Mouse (Mus musculus) embryonic facial prominence, embryonic 15.5 days (tissue): ENCODE measurements around the gene Vtcn1. TPM values are rescaled to one million over a fixed set of nuclear protein-coding genes. Genes with fewer than 3 reads are reported as not detected.

Experiments
- ATAC-seq: fragments of 200-750 bp; cut with Nextera tagmentation; 2 replicates; pipeline ENCODE4 v1.8.0; 2017; ENCODE audit warnings: low read depth, moderate TSS enrichment; ENCODE audit not compliant: insufficient number of reproducible peaks, low FRiP score, low TSS enrichment
- H3K27ac ChIP-seq: fragments of 300-500 bp; sonication (generic); replicated peaks from 2 replicates; pipeline ENCODE4 v1.5.1; 2015; ENCODE audit warnings: mild to moderate bottlenecking, inconsistent platforms
- H3K27me3 ChIP-seq: fragments of 300-500 bp; sonication (generic); 2 replicates; pipeline ENCODE4 v1.6.1; 2015; ENCODE audit warnings: inconsistent platforms
- H3K36me3 ChIP-seq: fragments of 300-500 bp; sonication (generic); 2 replicates; pipeline ENCODE4 v1.6.1; 2015; ENCODE audit warnings: mild to moderate bottlenecking, inconsistent platforms
- H3K4me1 ChIP-seq: fragments of 300-500 bp; sonication (generic); 2 replicates; pipeline ENCODE4 v1.6.1; 2015; ENCODE audit warnings: inconsistent platforms
- H3K4me2 ChIP-seq: fragments of 300-500 bp; sonication (generic); replicated peaks from 2 replicates; pipeline ENCODE4 v1.6.1; 2015; ENCODE audit warnings: mild to moderate bottlenecking, inconsistent platforms
- H3K4me3 ChIP-seq: fragments of 300-500 bp; sonication (generic); replicated peaks from 2 replicates; pipeline ENCODE4 v1.5.1; 2015; ENCODE audit warnings: mild to moderate bottlenecking, inconsistent platforms
- H3K9ac ChIP-seq: fragments of 300-500 bp; sonication (generic); 2 replicates; pipeline ENCODE4 v1.6.1; 2015; ENCODE audit warnings: inconsistent platforms
- H3K9me3 ChIP-seq: fragments of 300-500 bp; sonication (generic); replicated peaks from 2 replicates; pipeline ENCODE4 v1.6.1; 2016; ENCODE audit warnings: inconsistent platforms
- WGBS: fragments of 180-500 bp; shearing (Covaris S2); methylation state at CpG from one replicate; pipeline ENCODE4 v1.1.7; 2015; 5-methylcytosine and 5-hydroxymethylcytosine counted together
- polyA plus RNA-seq: library from polyadenylated mRNA; unstranded; fragments of >200 nt; fragmentation: Nextera tagmentation; extraction: Ambion mirVana; gene quantifications from 2 replicates; pipeline ENCODE4 v1.2.1, GENCODE M21; 2015

Vtcn1 gene
- polyA plus RNA-seq, 1 experiment from 2014 or later: 0.80 TPM

DNA sequence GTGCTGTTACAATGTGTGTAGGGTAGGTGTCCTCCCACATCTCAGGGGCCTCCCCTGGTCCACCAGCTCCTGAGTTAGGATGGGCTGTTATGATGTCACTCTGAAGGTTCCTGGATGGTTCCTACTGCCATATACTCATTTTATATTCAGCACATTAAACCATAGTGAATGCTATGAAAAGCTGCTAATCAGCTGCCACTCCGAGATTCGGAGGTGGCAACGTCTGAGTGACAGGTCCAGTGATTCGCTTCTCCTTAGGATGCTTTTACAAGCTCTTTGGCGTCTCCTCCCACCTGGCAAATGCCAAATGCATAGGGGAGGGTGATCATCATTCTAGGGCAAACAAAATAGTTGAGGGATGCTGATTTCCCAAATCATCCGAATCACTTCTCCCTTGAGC, 70.2 kb downstream of the Vtcn1 start:
- Histone ChIP-seq H3K9me3 (no peaks in the 10 kb centered on the region), H3K4me1 (no peaks in the 10 kb centered on the region), H3K27me3 (no peaks in the 10 kb centered on the region), H3K9ac (no peak overlapping the region), H3K4me3 (no peak overlapping the region), H3K36me3 (no peaks in the 10 kb centered on the region), H3K4me2 (no peak overlapping the region), H3K27ac (no peak overlapping the region)
- ATAC-seq: no peak
- 85% methylated on average over 6 of the region's 6 CpGs for WGBS

DNA sequence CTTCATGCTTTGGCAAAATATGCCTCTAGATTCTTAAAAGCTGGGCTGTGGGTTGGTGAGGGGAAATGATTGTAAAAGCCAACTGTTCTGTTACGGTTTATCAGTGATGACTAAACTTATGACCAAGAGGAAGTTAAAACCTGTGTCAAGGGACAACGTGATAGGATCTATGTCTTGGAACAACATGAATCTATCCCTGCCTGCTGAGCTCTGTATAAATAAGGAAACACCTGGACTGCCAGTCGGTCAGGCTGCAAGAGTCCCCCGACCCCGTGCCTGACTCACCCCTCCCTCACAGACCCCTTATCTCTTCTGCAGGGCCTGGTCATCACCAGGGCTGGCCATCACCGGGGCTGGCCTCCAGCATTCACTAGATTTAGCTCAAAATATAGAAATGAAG, 80.9 kb downstream of the Vtcn1 start:
- no peak overlapping the region for H3K4me2 ChIP-seq
- WGBS: 69% methylated on average over 6 of the region's 6 CpGs

DNA sequence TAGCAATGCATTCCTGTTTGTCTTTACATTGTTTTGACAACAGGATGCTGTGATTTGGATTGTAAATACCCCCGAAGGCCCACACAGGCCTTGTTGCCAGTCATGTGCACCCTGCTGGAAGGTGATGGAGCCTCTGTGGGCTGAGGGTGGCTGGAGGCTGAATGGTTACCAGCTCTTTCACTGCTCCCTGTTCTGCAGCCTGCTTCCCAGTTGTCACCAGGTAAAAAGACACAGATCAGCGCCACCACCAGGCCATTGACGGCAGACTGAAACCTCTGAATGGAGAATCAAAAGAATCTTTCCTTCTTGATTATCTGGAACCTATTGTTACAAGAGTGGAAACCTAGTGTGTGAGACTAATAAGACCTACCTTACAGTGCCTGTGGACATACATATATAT, 81.7 kb downstream of the Vtcn1 start:
- no peak overlapping the region for H3K27ac ChIP-seq
- peaks cover 6% of the 10 kb centered on the region for H3K4me1 ChIP-seq
- H3K4me2 ChIP-seq: no peak overlapping the region
- no peak for ATAC-seq
- H3K9ac ChIP-seq: no peak overlapping the region
- no peaks in the 10 kb centered on the region for H3K9me3 ChIP-seq
- H3K36me3 ChIP-seq: no peaks in the 10 kb centered on the region
- no peak overlapping the region for H3K4me3 ChIP-seq
- H3K27me3 ChIP-seq: no peaks in the 10 kb centered on the region
- WGBS: 36% methylated on average over 3 of the region's 3 CpGs

More for the DNA sequence above, 80.9 kb downstream of the Vtcn1 start:
- H3K36me3 ChIP-seq: no peaks in the 10 kb centered on the region
- no peak overlapping the region for H3K4me3 ChIP-seq
- H3K9me3 ChIP-seq: no peaks in the 10 kb centered on the region
- ATAC-seq: no peak
- peaks cover 6% of the 10 kb centered on the region for H3K4me1 ChIP-seq
- no peak overlapping the region for H3K9ac ChIP-seq
- H3K27ac ChIP-seq: no peak overlapping the region
- no peaks in the 10 kb centered on the region for H3K27me3 ChIP-seq

DNA sequence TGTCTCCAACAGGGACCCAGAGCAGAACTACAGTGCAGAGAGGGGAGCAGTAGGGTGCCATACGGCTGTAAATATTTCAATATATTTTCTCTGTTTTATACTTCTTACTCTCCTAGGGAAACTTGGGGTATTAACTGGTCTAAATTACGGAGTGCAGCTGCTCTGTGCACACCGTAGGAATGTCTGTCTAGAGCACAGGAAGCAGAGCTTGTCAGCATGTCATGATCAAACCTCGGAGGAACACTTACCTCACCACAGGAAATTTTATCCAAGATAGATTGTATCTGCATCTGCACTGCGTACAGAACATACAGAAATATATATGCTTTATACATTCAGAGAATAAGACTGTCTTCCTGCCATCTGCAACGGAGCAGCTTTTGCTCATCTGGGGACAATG, 83.3 kb downstream of the Vtcn1 start:
- H3K9me3 ChIP-seq: no peaks in the 10 kb centered on the region
- peaks cover 6% of the 10 kb centered on the region for H3K4me1 ChIP-seq
- no peak overlapping the region for H3K27ac ChIP-seq
- H3K4me3 ChIP-seq: no peak overlapping the region
- no peak overlapping the region for H3K9ac ChIP-seq
- peak; percentile 37; the same call in 1 of the 2 replicates for ATAC-seq
- no peaks in the 10 kb centered on the region for H3K36me3 ChIP-seq
- WGBS: 25% methylated on average over 6 of the region's 6 CpGs
- no peak overlapping the region for H3K4me2 ChIP-seq
- H3K27me3 ChIP-seq: no peaks in the 10 kb centered on the region

DNA sequence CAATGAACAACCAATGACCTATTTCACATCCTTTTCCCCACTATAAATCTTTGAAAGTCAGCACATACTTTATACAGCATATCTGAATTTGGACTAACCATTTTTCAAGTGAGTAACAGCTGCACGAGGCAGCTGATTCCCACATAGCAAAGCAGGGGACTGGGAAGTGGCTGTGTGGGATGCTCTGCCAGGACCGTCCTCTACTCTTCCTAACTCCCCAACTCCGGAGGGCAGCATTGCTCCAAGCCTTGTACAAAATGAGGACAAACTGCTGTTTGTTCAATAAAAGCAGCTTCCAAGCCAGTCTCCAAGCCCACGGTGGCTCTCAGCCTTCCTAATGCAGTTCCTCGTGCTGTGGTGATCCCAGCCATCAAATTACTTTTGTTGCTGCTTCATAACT, 85.4 kb downstream of the Vtcn1 start:
- H3K27me3 ChIP-seq: no peaks in the 10 kb centered on the region
- peaks cover 6% of the 10 kb centered on the region for H3K4me1 ChIP-seq
- WGBS: 40% methylated on average over 5 of the region's 5 CpGs
- no peak overlapping the region for H3K4me3 ChIP-seq
- no peak overlapping the region for H3K9ac ChIP-seq
- no peaks in the 10 kb centered on the region for H3K9me3 ChIP-seq
- no peak overlapping the region for H3K4me2 ChIP-seq
- no peak overlapping the region for H3K27ac ChIP-seq
- H3K36me3 ChIP-seq: no peaks in the 10 kb centered on the region
- ATAC-seq: no peak

DNA sequence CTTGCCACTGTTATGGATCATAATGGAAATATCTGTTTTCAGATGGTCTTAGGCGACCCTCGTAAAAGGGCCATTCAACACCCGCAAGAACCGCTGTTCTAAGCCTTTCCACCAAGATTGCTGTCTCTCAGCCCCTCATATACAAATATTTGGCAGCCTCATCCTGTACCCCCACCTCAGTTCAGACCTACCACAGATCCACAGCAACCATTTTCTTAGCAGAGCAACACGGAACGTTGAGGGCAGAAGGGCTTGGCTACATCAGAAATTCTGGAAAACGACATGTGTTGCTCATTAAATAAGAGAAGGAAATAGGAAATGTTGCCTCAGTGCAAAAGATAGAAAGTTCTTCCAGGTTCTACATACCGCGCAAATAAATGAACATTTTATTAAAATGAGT, 85.8 kb downstream of the Vtcn1 start:
- Histone ChIP-seq H3K27me3 (no peaks in the 10 kb centered on the region), H3K27ac (no peak overlapping the region), H3K9me3 (no peaks in the 10 kb centered on the region), H3K4me3 (no peak overlapping the region), H3K36me3 (no peaks in the 10 kb centered on the region), H3K4me1 (peaks cover 6% of the 10 kb centered on the region), H3K9ac (no peak overlapping the region), H3K4me2 (no peak overlapping the region)
- ATAC-seq: no peak
- 55% methylated on average over 9 of the region's 9 CpGs for WGBS

DNA sequence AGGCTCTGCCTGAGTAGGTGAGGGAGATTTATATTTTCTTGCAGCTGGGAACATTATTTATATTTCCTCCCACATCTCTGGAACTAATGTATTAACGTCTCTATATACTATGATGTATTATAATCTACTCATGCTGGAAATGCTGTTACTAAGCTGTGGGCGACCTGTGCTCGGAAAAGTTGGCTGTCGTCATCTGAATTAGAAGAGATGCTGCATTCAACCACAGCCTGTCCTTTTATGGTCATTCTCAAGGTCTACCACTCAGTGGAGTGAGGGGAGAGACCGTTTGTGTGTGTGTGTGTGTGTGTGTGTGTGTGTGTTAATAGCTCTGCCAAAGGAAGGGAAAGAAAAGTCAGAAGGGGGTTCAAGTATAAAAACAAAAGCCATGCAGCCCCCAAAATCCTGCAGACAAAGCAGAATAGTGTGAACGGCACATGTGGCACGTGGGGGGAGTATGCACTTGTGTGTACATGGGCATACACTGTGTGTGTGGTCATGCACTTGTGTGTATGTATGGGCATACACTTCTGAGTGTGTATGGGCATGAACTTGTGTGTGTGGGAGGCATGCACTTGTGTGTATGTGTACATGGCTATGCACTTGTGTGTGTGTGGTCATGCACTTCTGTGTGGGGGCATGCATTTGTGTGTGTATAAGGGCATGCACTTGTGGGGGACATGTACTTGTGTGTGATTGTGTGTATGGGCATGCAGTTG, 86.4 kb downstream of the Vtcn1 start:
- no peaks in the 10 kb centered on the region for H3K27me3 ChIP-seq
- no peak overlapping the region for H3K4me3 ChIP-seq
- H3K4me2 ChIP-seq: no peak overlapping the region
- H3K36me3 ChIP-seq: no peaks in the 10 kb centered on the region
- no peaks in the 10 kb centered on the region for H3K9me3 ChIP-seq
- H3K4me1 ChIP-seq: peaks cover 6% of the 10 kb centered on the region
- H3K27ac ChIP-seq: no peak overlapping the region
- WGBS: 51% methylated on average over 7 of the region's 7 CpGs
- H3K9ac ChIP-seq: no peak overlapping the region
- peak; percentile 49; the same call in 1 of the 2 replicates for ATAC-seq

DNA sequence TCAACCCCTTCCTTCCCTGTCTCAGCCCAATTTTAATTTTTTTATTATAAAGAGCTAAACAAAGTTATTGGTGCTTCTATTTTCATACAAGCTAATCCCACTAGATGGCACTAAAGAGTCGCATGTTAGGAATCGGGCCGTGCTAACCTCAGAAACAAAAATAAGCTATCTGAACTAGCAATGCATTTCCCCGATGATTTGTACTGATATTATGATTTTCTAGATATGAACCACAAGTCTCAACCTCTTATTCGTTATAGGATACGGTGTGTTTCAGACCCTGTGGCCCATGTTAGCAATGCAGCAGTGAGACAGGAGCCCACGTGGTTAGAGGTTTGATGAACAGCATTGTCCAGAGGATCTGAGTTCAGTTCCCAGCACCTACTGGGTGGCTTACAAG, 91.6 kb downstream of the Vtcn1 start:
- Histone ChIP-seq H3K9me3 (no peaks in the 10 kb centered on the region), H3K36me3 (no peaks in the 10 kb centered on the region), H3K4me1 (peaks cover 8% of the 10 kb centered on the region; the same call in 1 of the 2 replicates), H3K27ac (no peak overlapping the region), H3K27me3 (no peaks in the 10 kb centered on the region), H3K4me2 (no peak overlapping the region), H3K4me3 (no peak overlapping the region), H3K9ac (no peak overlapping the region)
- ATAC-seq: no peak
- 16% methylated on average over 7 of the region's 7 CpGs for WGBS

DNA sequence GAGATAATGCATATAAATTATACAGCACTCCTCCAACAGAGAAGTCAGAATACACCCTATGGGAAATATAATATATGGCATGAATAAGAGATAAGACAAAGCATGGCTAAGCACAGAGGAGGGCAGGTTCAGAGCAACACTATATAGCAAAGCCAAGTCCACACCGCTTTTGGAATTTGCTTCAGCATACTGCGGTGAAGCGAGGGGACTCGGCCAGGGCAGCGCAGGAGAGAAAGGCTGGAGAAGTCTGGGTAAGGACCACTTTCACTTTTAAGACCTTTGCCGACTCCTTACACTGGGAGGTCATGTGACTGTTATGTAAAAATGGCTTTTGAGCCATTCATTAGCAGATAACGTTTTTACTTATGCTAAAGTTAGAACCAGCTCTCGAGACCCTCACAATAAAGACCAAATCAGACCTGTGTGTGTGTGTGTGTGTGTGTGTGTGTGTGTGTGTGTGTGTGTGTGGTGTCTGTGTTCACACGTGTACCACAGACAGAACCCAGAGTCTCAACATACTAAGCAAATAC, 95.4 kb downstream of the Vtcn1 start:
- H3K4me1 ChIP-seq: peaks cover 34% of the 10 kb centered on the region
- no peak overlapping the region for H3K9ac ChIP-seq
- no peaks in the 10 kb centered on the region for H3K27me3 ChIP-seq
- no peak overlapping the region for H3K4me3 ChIP-seq
- H3K27ac ChIP-seq: no peak overlapping the region
- no peaks in the 10 kb centered on the region for H3K9me3 ChIP-seq
- no peak for ATAC-seq
- H3K36me3 ChIP-seq: no peaks in the 10 kb centered on the region
- no peak overlapping the region for H3K4me2 ChIP-seq
- WGBS: 81% methylated on average over 9 of the region's 9 CpGs

DNA sequence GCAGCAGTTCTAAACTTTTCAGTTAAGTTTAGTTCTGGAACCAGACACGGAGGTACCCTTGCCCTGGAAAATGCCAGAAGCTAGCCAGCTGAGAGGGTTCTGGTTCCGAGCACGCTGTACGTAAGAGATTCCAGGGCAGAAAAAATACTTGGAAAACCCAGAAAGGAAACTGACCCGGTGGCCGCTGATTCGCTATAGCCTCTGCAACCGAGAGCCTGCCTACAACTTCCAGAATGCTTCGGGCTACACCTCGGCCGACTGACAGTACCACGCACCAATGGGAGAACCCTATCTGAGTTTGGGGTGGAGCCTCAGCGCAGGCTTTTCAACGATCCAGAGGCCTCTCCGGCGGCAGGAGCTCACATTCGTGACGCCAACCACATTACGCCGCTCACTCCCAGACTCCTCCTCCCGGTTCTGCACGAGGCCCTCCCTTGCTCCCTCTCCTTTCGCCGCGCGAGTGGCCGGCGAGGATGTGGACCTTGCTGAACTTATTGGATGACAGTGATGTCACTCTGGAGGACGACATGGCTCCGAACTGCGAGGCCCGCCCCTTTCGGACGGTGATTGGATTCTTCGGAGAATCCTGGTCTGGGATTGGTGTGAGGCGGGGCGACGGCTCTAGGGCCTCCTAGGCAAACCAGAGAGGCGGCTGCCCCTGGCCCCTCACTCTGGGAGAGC, 96.7 kb downstream of the Vtcn1 start, which contains the start of gene Trim45:
Trim45 (plus strand) TSS at position 378 of the 681 bp plus-strand sequence.
- ATAC-seq: peak; percentile 98
- Histone ChIP-seq H3K27me3 (no peaks in the 10 kb centered on the region), H3K27ac (peak within 1 kb of the TSS; percentile 82), H3K36me3 (no peaks in the 10 kb centered on the region), H3K4me2 (peak within 1 kb of the TSS; percentile 59), H3K9me3 (no peaks in the 10 kb centered on the region), H3K4me1 (peaks cover 45% of the 10 kb centered on the region), H3K4me3 (peak within 1 kb of the TSS; percentile 61), H3K9ac (peak within 1 kb of the TSS; percentile 48)
- WGBS: under 1% methylated on average over 39 of the region's 39 CpGs

DNA sequence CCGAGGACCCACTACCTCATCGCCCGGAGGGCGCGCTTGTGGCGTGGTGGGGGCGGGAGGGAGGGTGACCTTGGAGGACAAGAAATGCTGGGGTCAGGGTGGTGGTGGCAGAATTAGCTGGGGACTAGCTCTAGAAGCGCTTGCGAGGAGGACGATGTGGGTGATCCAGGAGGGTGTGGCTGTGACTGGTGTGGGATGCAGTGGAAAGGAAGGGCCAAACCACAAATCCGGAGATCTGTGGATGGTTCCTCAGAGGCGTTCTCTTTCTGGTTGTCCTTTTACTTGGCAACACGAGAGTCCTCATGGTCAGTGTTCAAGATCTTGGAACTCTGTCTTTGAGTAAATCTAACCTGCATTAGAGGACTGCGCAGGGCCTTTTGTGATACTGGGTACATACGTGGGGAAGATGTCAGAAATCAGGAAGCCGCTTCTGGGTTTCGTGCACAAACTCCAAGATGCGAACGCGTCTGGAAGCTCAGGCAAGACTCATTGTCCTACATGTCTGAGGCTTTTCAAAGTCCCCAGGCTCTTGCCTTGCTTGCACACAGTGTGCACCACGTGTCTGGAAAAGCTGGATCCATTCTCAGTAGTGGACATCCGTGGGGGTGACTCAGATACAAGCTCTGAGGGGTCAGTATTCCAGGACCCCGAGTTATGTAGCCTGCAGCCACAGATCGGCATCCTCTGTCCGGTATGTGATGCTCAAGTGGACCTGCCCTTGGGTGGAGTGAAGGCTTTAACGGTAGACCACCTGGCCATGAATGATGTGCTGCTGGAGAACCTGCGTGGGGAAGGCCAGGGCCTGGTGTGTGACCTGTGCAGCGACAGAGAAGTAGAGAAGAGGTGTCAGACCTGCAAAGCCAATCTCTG, 97.5 kb downstream of the Vtcn1 start:
- Histone ChIP-seq H3K36me3 (0 out of 2 replicates have a peak, but pooled peaks cover under 1% of the 10 kb centered on the region), H3K27ac (peak overlapping the region; percentile 82), H3K4me1 (peaks cover 45% of the 10 kb centered on the region), H3K27me3 (no peaks in the 10 kb centered on the region), H3K9ac (peak overlapping the region; percentile 48), H3K4me2 (peak overlapping the region; percentile 59), H3K4me3 (peak overlapping the region; percentile 61), H3K9me3 (no peaks in the 10 kb centered on the region)
- peak; percentile 58 for ATAC-seq
- 32% methylated on average over 28 of the region's 28 CpGs for WGBS
